In the genomic region with DNA sequence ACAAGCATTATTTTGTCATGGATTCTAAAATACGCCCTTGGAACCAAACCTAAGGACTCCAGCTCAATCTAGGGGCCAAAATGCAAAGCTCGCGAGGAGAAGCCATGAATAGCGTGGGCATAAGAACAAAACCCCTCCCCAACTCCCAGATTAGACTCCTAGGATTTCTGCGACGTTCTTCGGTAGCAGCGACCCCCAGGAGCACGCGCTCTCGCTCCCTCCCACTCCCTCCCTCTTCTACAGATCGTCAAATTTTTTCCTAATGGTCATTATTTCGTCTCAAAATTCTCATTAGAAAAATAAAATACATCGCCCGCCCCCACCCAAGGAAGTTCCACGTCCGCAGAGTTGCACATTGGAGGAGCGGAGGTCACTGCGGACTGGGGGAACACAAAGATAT, we compare ENCODE assay signal across 13 mouse cellular contexts. TPM values are rescaled to one million over a fixed set of nuclear protein-coding genes. Genes with fewer than 3 reads are reported as not detected.
DNase-seq lines count a peak whose midpoint lies in the region; ATAC-seq and TF ChIP-seq lines count a peak whose summit lies in the region.
"Had no signal": no experiment of that assay in that cellular context is flagged by ENCODE, and none has a peak within 500 bp of the region (broad histone marks: within the 10 kb centered on the region; RNA-seq: fewer than 3 reads in every experiment).

No protein-coding gene starts in this region.

- no peak for TF ChIP-seq POLR2A in lung, adult 2 months (IDR thresholded peaks at IDR 0.05; ENCODE audit: borderline replicate concordance, extremely low read depth, low read depth, low read length)

- peak; percentile 43 to 59 for DNase-seq in cerebellum, postnatal 10 days
- DNase-seq in cerebellum, adult 11-12 months: no peak
- DNase-seq in embryonic facial prominence, embryonic 11.5 days (ENCODE audit: low spot score): peak; percentile 48
- peak; percentile 37 for DNase-seq in hindbrain, embryonic 10.5 days (ENCODE audit: low spot score)
- DNase-seq in lung, adult 18-20 months: no peak
- no peak for DNase-seq in lung, adult 2 months
- DNase-seq: adrenal gland, adult 8-10 months had no signal

- H3K4me3 ChIP-seq in embryonic facial prominence, embryonic 11.5 days (ENCODE audit: low read depth, low read length): peak overlapping the region; percentile 29
- peak overlapping the region; percentile 51 for H3K4me3 ChIP-seq in hindbrain, embryonic 10.5 days
- peak overlapping the region; percentile 69 for H3K4me3 ChIP-seq in midbrain, embryonic 13.5 days (replicated peaks)
- no peak overlapping the region for H3K4me3 ChIP-seq in lung, adult 2 months (replicated peaks; ENCODE audit: extremely low read depth, low read depth, low read length)
- no peak overlapping the region for H3K4me3 ChIP-seq in liver, embryonic 12.5 days
- H3K4me3 ChIP-seq: erythroblast, embryonic 14.5 days had no signal

- H3K27ac ChIP-seq in embryonic facial prominence, embryonic 11.5 days (replicated peaks; ENCODE audit: low read depth, low read length): no peak overlapping the region
- peak overlapping the region; percentile 84 for H3K27ac ChIP-seq in hindbrain, embryonic 10.5 days
- H3K27ac ChIP-seq in midbrain, embryonic 13.5 days: peak overlapping the region; percentile 90
- no peak overlapping the region for H3K27ac ChIP-seq in liver, embryonic 12.5 days

- no peaks in the 10 kb centered on the region for H3K9me3 ChIP-seq in embryonic facial prominence, embryonic 11.5 days (replicated peaks; ENCODE audit: control insufficient read depth, low read length)
- H3K9me3 ChIP-seq in hindbrain, embryonic 10.5 days: no peaks in the 10 kb centered on the region
- no peaks in the 10 kb centered on the region for H3K9me3 ChIP-seq in midbrain, embryonic 13.5 days
- H3K9me3 ChIP-seq in liver, embryonic 12.5 days (replicated peaks): no peaks in the 10 kb centered on the region

- TF ChIP-seq CTCF in lung, adult 2 months (IDR thresholded peaks at IDR 0.05; ENCODE audit: insufficient read depth, low read length): no peak

- no peak for ATAC-seq in embryonic facial prominence, embryonic 11.5 days (replicated peaks; ENCODE audit: insufficient number of reproducible peaks, low FRiP score, low TSS enrichment, low read depth)
- ATAC-seq in midbrain, embryonic 13.5 days: no peak
- ATAC-seq in liver, embryonic 12.5 days: no peak

- no peaks in the 10 kb centered on the region for H3K36me3 ChIP-seq in embryonic facial prominence, embryonic 11.5 days (replicated peaks; ENCODE audit: control insufficient read depth, insufficient read depth, low read depth, low read length)
- no peaks in the 10 kb centered on the region for H3K36me3 ChIP-seq in hindbrain, embryonic 10.5 days
- peaks cover 6% of the 10 kb centered on the region; the same call in 1 of the 2 replicates for H3K36me3 ChIP-seq in midbrain, embryonic 13.5 days
- H3K36me3 ChIP-seq in liver, embryonic 12.5 days: no peaks in the 10 kb centered on the region

- no peaks in the 10 kb centered on the region; the same call in 1 of the 2 replicates for H3K4me1 ChIP-seq in embryonic facial prominence, embryonic 11.5 days (ENCODE audit: control insufficient read depth, insufficient read depth, low read length)
- peaks cover 34% of the 10 kb centered on the region for H3K4me1 ChIP-seq in hindbrain, embryonic 10.5 days (replicated peaks)
- peaks cover 41% of the 10 kb centered on the region for H3K4me1 ChIP-seq in midbrain, embryonic 13.5 days (replicated peaks)
- H3K4me1 ChIP-seq in lung, adult 2 months (ENCODE audit: control insufficient read depth, insufficient read depth, low read length): no peaks in the 10 kb centered on the region; the same call in 1 of the 2 replicates
- H3K4me1 ChIP-seq in liver, embryonic 12.5 days: peaks cover 5% of the 10 kb centered on the region; the same call in 1 of the 2 replicates

- under 1% methylated on average over 19 of the region's 19 CpGs for WGBS in embryonic facial prominence, embryonic 11.5 days
- WGBS in hindbrain, embryonic 10.5 days: under 1% methylated on average over 19 of the region's 19 CpGs
- under 1% methylated on average over 19 of the region's 19 CpGs for WGBS in midbrain, embryonic 13.5 days
- 5% methylated on average over 19 of the region's 19 CpGs for WGBS in lung, adult 2 months
- 3% methylated on average over 19 of the region's 19 CpGs for WGBS in liver, embryonic 12.5 days (ENCODE audit: insufficient replicate concordance)

- peak overlapping the region; percentile 47 for H3K9ac ChIP-seq in embryonic facial prominence, embryonic 11.5 days (replicated peaks; ENCODE audit: low read length)
- peak overlapping the region; percentile 97 for H3K9ac ChIP-seq in midbrain, embryonic 13.5 days (replicated peaks)
- no peak overlapping the region for H3K9ac ChIP-seq in liver, embryonic 12.5 days

- no peak overlapping the region; the same call in 1 of the 2 replicates for H3K4me2 ChIP-seq in embryonic facial prominence, embryonic 11.5 days (ENCODE audit: low read depth, low read length)
- peak overlapping the region; percentile 89 for H3K4me2 ChIP-seq in midbrain, embryonic 13.5 days (replicated peaks)
- no peak overlapping the region for H3K4me2 ChIP-seq in liver, embryonic 12.5 days

- H3K27me3 ChIP-seq in embryonic facial prominence, embryonic 11.5 days (ENCODE audit: control insufficient read depth, insufficient read depth, low read length): peaks cover 46% of the 10 kb centered on the region
- H3K27me3 ChIP-seq in hindbrain, embryonic 10.5 days (ENCODE audit: insufficient read depth, poor library complexity, severe bottlenecking): peaks cover 100% of the 10 kb centered on the region
- peaks cover 14% of the 10 kb centered on the region; the same call in 1 of the 2 replicates for H3K27me3 ChIP-seq in midbrain, embryonic 13.5 days
- H3K27me3 ChIP-seq in liver, embryonic 12.5 days (replicated peaks): peaks cover 98% of the 10 kb centered on the region

RNA-seq across cellular contexts. Expression of a gene that starts 6.8 kb away (rescaled TPM):
- polyA plus RNA-seq in embryonic facial prominence, embryonic 11.5 days (2014; fragmentation: Nextera tagmentation; extraction: Ambion mirVana): 16.6 and 20.5 TPM in 2 replicates
- polyA plus RNA-seq in hindbrain, embryonic 10.5 days (2016; fragmentation: Nextera tagmentation; extraction: Ambion mirVana): 15.4 and 19.3 TPM in 2 replicates
- polyA plus RNA-seq in midbrain, embryonic 13.5 days (2015; fragmentation: Nextera tagmentation; extraction: Ambion mirVana): 133 and 155 TPM in 2 replicates
- polyA plus RNA-seq in lung, adult 2 months (2012; rRNA removed): not detected in 2 replicates
- not detected in 2 replicates for polyA plus RNA-seq in liver, embryonic 12.5 days (2016; fragmentation: Nextera tagmentation; extraction: Ambion mirVana)
- polyA plus RNA-seq: erythroblast, embryonic 14.5 days; liver, embryonic 16.5 days; neural tube, embryonic 14.5 days; testis, adult 2 months had no signal

Comparison
In these comparisons a context has a peak if more than half of its experiments do, and no peak if none do; other contexts are left out.
1. DNase-seq: peak in cerebellum, postnatal 10 days (2 of 2), embryonic facial prominence, embryonic 11.5 days (single experiment) and hindbrain, embryonic 10.5 days (single experiment); none in cerebellum, adult 11-12 months (single experiment), lung, adult 18-20 months (0 of 2) and lung, adult 2 months (single experiment).
2. H3K27ac ChIP-seq: peak in hindbrain, embryonic 10.5 days (single experiment) and midbrain, embryonic 13.5 days (single experiment); none in embryonic facial prominence, embryonic 11.5 days (single experiment) and liver, embryonic 12.5 days (single experiment).
3. H3K4me3 ChIP-seq: peak in embryonic facial prominence, embryonic 11.5 days (single experiment), hindbrain, embryonic 10.5 days (single experiment) and midbrain, embryonic 13.5 days (single experiment); none in lung, adult 2 months (single experiment) and liver, embryonic 12.5 days (single experiment).
4. RNA of a gene that starts 6.8 kb away (polyA plus RNA-seq): 133 to 155 TPM in midbrain, embryonic 13.5 days, 16.6 to 20.5 TPM in embryonic facial prominence, embryonic 11.5 days and 15.4 to 19.3 TPM in hindbrain, embryonic 10.5 days; not detected in lung, adult 2 months and not detected in liver, embryonic 12.5 days; every median in the first group is over 10 times any median in the second.